Mouse (Mus musculus) splenic B cell, adult 2 months (primary cell): ENCODE data around the gene Hap1.
A peak's percentile ranks its signal among the peaks of the same experiment; 100 is the strongest.

ENCODE experiments used
- DNase-seq: peaks from one replicate; pipeline ENCODE4 v3.0.0-alpha.2; 2011; ENCODE audit warnings: low read depth, low spot score
- H3K27me3 ChIP-seq: 2 replicates; pipeline ENCODE4 v1.6.1; 2012; ENCODE audit warnings: mild to moderate bottlenecking, low read length, moderate library complexity, mixed read lengths; ENCODE audit not compliant: control insufficient read depth, poor library complexity, insufficient read depth, severe bottlenecking
- H3K36me3 ChIP-seq: 2 replicates; pipeline ENCODE4 v1.6.1; 2012; ENCODE audit warnings: mild to moderate bottlenecking, low read length, moderate library complexity, mixed read lengths; ENCODE audit not compliant: control insufficient read depth, poor library complexity, insufficient read depth, severe bottlenecking

Hap1 gene

GRCm38 (mm10) chr11:100300293-100300692, 55.6 kb downstream of the Hap1 start:
- Histone ChIP-seq H3K36me3 (no peaks in the 10 kb centered on the region), H3K27me3 (no peaks in the 10 kb centered on the region)
- DNase-seq, result peak; percentile 85

- peak; percentile 89 for DNase-seq
- no peaks in the 10 kb centered on the region for H3K27me3 ChIP-seq
- H3K36me3 ChIP-seq, result no peaks in the 10 kb centered on the region
Observed at GRCm38 (mm10) chr11:100298274-100299036, 57.5 kb downstream of the Hap1 start.

- Histone ChIP-seq H3K36me3 (no peaks in the 10 kb centered on the region), H3K27me3 (no peaks in the 10 kb centered on the region)
- peak; percentile 60 for DNase-seq
Observed at GRCm38 (mm10) chr11:100297801-100298200, 58.1 kb downstream of the Hap1 start.
